Mouse (Mus musculus) hindlimb bud, embryonic 11.5 days (tissue): ENCODE data around the gene Cts6.
"Not testable (repeated sequence)": the region's sequence is repeated elsewhere in the genome, so short reads cannot be mapped to it uniquely, and the experiment has no call there.

Source experiments
- DNase-seq: peaks from one replicate; pipeline ENCODE4 v3.0.0-alpha.2; 2012; ENCODE audit warnings: low read depth, low spot score; ENCODE audit errors: extremely low spot score

Gene Cts6

GRCm38 (mm10) chr13:61203310-61203709, at the start of gene Cts6:
TSS of gene Cts6 (minus strand) at chr13:61203410.
- DNase-seq, result no peak

DNA sequence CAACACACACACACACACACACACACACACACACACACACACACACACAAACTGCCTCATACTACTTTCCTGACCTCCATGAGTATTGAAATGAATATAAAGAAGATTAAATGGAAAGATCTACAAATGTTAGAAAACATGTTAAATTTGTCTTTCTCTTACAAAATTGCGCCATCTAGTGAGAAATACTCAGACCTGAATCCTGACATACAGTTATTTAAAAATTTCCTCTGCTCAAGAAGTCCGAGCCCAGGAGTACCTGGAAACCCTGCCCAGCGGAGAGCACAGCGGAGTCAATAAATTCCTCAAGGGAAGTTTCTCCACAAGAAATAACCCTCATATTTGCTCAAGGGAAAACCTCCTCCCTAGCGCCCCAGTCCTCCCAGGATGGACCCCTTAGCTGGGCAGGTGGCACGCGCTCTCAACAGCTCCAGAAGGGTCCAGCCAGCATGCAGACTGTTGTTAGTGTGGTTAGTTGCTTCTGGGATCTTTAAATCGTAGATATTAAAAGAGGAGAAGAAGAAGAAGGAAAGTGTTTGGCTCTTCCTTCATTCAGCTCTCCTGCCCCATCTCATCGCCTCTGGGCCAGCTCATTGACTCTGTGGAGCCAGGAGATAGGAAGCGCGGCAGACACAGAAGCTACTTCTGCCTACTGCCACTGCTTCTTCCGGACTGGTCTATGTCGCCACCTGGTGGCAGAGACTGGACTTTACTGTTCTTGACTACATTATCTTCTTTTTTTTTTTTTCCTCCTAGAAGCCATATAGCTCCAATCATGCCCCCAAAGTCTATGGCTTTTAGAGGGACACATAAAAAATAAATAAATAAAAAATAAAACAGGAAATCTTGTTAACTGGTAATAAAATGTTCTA, 38.1 kb upstream of the Cts6 start:
- no peak for DNase-seq

DNA sequence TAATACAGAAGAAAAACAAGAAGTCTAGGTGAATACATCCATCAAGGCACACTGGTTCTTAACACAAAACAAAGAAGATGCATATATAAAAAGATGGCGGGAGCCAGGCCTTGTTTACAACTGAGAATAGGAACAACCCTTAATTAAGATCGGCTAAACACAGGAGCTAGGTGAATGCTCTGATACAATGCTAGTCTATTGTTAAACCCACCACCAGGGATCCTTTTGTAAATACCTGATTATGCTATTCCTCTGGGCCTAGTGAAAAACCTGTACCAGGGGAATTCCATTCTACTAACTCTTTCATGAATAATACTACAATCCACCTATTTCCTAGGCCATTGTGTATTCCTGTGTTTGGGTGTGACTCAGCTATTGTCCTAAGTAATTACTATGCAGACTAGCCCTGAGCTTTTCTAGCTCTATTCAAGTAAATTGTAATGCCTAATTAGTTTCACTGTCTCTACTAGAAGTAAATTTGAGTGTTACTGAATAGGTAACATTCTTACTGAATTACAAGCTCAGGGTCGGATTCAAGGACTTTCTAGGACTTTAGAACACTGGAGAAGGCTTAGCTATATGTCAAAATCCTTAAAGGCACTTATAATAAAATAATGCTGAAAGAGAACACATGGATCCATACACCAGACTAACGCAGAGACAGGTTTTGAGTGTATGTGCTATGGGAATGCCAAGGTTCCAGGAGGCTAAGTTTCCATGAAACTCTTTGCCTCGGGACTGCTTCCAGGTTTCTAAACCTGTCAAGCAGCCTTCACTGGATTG, 17.9 kb downstream of the Cts6 start:
- not testable (repeated sequence) for DNase-seq

GRCm38 (mm10) chr13:61164622-61165021, 38.6 kb downstream of the Cts6 start:
- DNase-seq, result no peak

- no peak for DNase-seq
These were observed 39.1 kb downstream of the Cts6 start, which contains the start of gene Ctsr for GRCm38 (mm10) chr13:61164156-61164555. TSS of gene Ctsr (minus strand) at chr13:61164256.
